Mouse (Mus musculus) hindbrain, embryonic 12.5 days (tissue): Measurements from ENCODE around the gene Hlcs. TPM values are rescaled to one million over a fixed set of nuclear protein-coding genes. Genes with fewer than 3 reads are reported as not detected.

Experiments
- ATAC-seq: fragments of 200-750 bp; cut with Nextera tagmentation; 2 replicates; pipeline ENCODE4 v1.8.0; 2017; ENCODE audit warnings: moderate TSS enrichment; ENCODE audit not compliant: low FRiP score
- H3K27ac ChIP-seq: fragments of 300-500 bp; sonication (generic); 2 replicates; pipeline ENCODE4 v1.5.1; 2016; ENCODE audit warnings: mild to moderate bottlenecking
- H3K27me3 ChIP-seq: fragments of 300-500 bp; sonication (generic); 2 replicates; pipeline ENCODE4 v1.6.1; 2016; ENCODE audit warnings: mild to moderate bottlenecking
- H3K36me3 ChIP-seq: fragments of 300-500 bp; sonication (generic); 2 replicates; pipeline ENCODE4 v1.6.1; 2016; ENCODE audit warnings: mild to moderate bottlenecking
- H3K4me1 ChIP-seq: fragments of 300-500 bp; sonication (generic); 2 replicates; pipeline ENCODE4 v1.6.1; 2016
- H3K4me2 ChIP-seq: fragments of 300-500 bp; sonication (generic); replicated peaks from 2 replicates; pipeline ENCODE4 v1.6.1; 2016; ENCODE audit warnings: mild to moderate bottlenecking
- H3K4me3 ChIP-seq: fragments of 300-500 bp; sonication (generic); 2 replicates; pipeline ENCODE4 v1.5.1; 2016; ENCODE audit warnings: mild to moderate bottlenecking
- H3K9ac ChIP-seq: fragments of 300-500 bp; sonication (generic); 2 replicates; pipeline ENCODE4 v1.6.1; 2016; ENCODE audit warnings: mild to moderate bottlenecking, moderate library complexity
- H3K9me3 ChIP-seq: fragments of 300-500 bp; sonication (generic); replicated peaks from 2 replicates; pipeline ENCODE4 v1.6.1; 2016; ENCODE audit warnings: mild to moderate bottlenecking
- WGBS: fragments of 180-500 bp; shearing (Covaris S2); methylation state at CpG from one replicate; pipeline ENCODE4 v1.1.7; 2016; 5-methylcytosine and 5-hydroxymethylcytosine counted together
- polyA plus RNA-seq: library from polyadenylated mRNA; unstranded; fragments of >200 nt; fragmentation: Nextera tagmentation; extraction: Ambion mirVana; gene quantifications from 2 replicates; pipeline ENCODE4 v1.2.1, GENCODE M21; 2016

Hlcs gene
- polyA plus RNA-seq, 1 experiment from 2014 or later = 10.0 TPM

DNA sequence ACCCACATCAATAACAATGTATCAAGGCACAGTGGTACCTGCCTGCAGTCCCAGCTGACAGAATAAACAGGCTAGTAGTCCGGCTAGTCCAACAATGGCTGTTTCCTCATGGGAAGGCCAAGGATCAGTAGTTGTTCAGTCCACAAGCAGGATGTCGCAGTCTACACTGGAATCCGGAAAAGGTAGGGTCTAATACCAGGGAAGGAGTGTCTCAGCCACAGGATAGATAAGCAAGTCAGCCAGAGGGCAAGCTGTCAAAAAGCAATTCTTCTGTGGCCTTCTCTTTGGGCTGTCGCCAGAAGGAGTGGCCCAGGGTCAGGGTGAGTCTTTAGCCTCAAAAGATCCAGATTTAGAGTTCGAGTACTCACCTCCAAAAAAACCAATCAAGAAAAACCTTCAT is 4.4 kb upstream of the Hlcs start:
- Histone ChIP-seq H3K36me3 (no peaks in the 10 kb centered on the region), H3K9me3 (no peaks in the 10 kb centered on the region), H3K4me2 (no peak overlapping the region), H3K9ac (no peak overlapping the region), H3K4me1 (peaks cover 5% of the 10 kb centered on the region), H3K27me3 (no peaks in the 10 kb centered on the region), H3K27ac (no peak overlapping the region), H3K4me3 (no peak overlapping the region)
- ATAC-seq = no peak
- 77% methylated on average over 5 of the region's 5 CpGs for WGBS

DNA sequence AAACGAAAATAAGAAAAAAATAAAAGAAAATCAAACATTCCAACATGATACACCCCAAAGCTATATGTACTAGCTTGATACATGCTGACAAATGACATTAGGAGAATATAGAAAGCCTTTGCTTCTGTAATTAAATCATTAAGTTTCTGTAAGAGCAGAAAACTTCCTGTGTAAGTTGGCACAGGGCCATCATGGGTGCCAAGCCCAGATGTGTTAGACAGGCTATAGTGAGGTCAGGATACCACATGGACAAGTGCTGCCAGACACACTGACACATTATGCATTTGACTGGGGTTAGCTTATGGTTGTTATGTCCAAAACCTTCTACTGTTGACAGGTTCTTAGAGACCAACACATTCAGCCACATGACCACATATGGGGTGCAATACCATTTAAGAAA is 1.8 kb upstream of the Hlcs start:
- no peak overlapping the region for H3K9ac ChIP-seq
- H3K27me3 ChIP-seq = no peaks in the 10 kb centered on the region
- WGBS = 50% methylated on average over 1 of the region's 1 CpGs
- H3K36me3 ChIP-seq = no peaks in the 10 kb centered on the region
- H3K4me2 ChIP-seq = no peak overlapping the region
- no peak overlapping the region for H3K4me3 ChIP-seq
- no peak overlapping the region for H3K27ac ChIP-seq
- peaks cover 15% of the 10 kb centered on the region for H3K4me1 ChIP-seq
- ATAC-seq = no peak
- no peaks in the 10 kb centered on the region for H3K9me3 ChIP-seq

DNA sequence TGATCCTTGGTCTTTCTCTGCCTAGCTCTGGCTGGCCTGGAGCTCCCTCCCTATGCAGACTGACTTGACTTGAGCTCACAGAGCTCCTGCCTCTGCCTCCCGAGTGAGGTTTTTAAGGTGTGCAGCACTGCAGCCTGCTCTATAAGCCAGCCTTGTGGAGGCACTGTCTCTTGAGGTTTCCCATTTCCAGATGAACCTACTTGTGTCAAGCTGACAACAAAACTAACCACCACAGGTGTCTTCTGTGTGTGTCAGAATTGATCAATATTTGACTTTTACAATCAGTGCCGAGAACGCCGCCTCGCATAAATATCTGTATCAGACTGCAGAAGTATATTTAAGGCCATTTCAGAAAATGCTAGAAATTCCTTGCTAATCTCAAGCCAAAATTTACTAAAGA is 1.3 kb upstream of the Hlcs start:
- H3K9ac ChIP-seq = no peak overlapping the region
- H3K9me3 ChIP-seq = no peaks in the 10 kb centered on the region
- peaks cover 15% of the 10 kb centered on the region for H3K4me1 ChIP-seq
- H3K4me2 ChIP-seq = no peak overlapping the region
- no peaks in the 10 kb centered on the region for H3K36me3 ChIP-seq
- no peak for ATAC-seq
- no peaks in the 10 kb centered on the region for H3K27me3 ChIP-seq
- no peak overlapping the region for H3K27ac ChIP-seq
- 92% methylated on average over 5 of the region's 5 CpGs for WGBS
- H3K4me3 ChIP-seq = no peak overlapping the region

DNA sequence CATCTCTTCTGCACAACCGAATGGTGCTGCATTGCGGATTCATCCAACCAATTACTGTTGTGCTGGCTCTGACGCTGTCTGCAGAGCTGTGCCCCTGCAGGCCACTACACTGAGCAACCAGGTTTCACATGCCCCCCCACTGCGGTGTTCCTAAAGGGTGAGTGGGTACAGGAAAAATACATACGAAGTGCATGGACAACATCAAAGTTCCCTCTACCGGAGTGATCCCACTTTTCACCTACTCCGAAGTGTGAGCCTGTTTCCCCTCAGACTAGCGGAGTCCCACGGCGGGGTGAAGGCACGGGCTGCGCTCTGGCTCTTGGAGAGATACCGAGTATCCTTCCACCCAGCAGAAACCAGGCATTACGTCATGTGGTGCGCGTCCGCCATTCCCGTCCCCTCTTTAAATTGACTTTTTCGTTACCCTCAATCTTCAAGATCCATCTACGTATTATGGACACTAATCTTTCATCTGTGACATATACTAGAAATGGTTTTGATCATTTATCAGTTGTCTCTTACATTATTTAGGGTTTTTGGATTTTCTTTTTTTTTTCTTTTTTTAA is 625 bp downstream of the Hlcs start:
- Histone ChIP-seq H3K36me3 (no peaks in the 10 kb centered on the region), H3K9ac (peak overlapping the region; percentile 82), H3K4me1 (peaks cover 20% of the 10 kb centered on the region), H3K4me2 (peak overlapping the region; percentile 72), H3K9me3 (no peaks in the 10 kb centered on the region), H3K27me3 (no peaks in the 10 kb centered on the region), H3K27ac (peak overlapping the region; percentile 100), H3K4me3 (peak overlapping the region; percentile 71)
- ATAC-seq = peak; percentile 90
- under 1% methylated on average over 20 of the region's 20 CpGs for WGBS

DNA sequence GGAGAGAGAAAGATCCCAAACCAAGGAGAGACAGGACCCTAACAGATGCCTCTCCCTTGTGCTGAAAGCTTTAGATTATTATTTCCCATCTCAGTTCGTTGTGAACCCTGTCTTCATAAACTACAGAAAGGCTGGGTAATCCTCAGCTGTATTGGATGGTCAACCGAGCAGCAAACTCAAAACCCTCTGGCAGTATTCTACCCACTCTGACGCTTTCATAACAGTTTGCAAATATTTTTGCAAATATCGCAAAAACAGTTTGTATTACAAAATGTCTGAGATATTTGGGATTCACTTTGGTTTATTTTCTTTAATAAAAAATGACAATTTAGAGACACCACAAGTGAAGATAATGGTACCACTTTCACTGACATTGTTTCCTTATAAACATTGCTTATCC is 1.4 kb downstream of the Hlcs start:
- ATAC-seq = no peak
- peak overlapping the region; percentile 71; the same call in 1 of the 2 replicates for H3K4me3 ChIP-seq
- H3K4me2 ChIP-seq = peak overlapping the region; percentile 72
- H3K9me3 ChIP-seq = no peaks in the 10 kb centered on the region
- H3K27ac ChIP-seq = peak overlapping the region; percentile 100
- peak overlapping the region; percentile 82; the same call in 1 of the 2 replicates for H3K9ac ChIP-seq
- H3K27me3 ChIP-seq = no peaks in the 10 kb centered on the region
- 80% methylated on average over 4 of the region's 4 CpGs for WGBS
- no peaks in the 10 kb centered on the region for H3K36me3 ChIP-seq
- peaks cover 20% of the 10 kb centered on the region for H3K4me1 ChIP-seq

DNA sequence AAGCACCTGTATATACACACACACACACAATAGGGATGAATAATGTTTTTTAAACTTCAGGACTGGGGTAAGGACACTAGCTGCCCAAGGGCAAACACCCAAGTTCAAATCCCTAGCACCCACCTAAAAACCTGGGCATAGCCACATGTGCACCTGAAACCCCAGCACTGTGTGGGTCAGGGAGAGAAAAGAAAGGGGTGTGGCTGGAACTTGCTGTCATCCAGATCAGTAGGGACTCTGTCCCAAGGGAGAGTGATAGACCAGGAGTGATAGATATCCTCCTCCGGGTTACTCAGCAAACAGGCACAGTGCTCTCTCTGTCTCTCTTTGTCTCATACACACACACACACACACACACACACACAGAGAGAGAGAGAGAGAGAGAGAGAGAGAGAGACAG is 2.0 kb downstream of the Hlcs start:
- peak overlapping the region; percentile 38; the same call in 1 of the 2 replicates for H3K9ac ChIP-seq
- H3K4me3 ChIP-seq = no peak overlapping the region
- H3K4me1 ChIP-seq = peaks cover 20% of the 10 kb centered on the region
- no peaks in the 10 kb centered on the region; the same call in 1 of the 2 replicates for H3K36me3 ChIP-seq
- H3K27ac ChIP-seq = no peak overlapping the region
- no peaks in the 10 kb centered on the region for H3K27me3 ChIP-seq
- H3K4me2 ChIP-seq = peak overlapping the region; percentile 72
- ATAC-seq = no peak
- no peaks in the 10 kb centered on the region for H3K9me3 ChIP-seq
- 20% methylated on average over 1 of the region's 1 CpGs for WGBS

DNA sequence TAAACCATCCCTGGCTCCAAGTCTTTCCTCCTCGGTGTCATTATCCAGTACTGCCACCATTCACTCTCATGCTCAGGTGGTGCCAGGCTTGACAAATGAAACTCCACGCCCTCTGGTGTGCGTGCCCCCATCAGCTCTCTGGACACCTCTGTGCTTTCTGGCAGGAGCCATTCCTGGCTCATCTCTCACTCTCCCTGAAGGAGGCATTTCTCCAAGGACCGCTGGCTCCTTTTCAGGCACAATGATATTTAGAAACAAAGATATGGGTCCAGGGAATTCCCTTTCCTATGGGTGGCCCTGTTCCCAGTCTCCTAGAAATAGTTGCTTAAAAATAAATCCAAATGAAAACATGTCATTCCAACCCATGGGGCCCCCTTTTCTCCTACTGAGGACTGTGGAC is 4.3 kb downstream of the Hlcs start:
- H3K9me3 ChIP-seq = 0 out of 2 replicates have a peak, but pooled peaks cover 8% of the 10 kb centered on the region
- no peak overlapping the region; the same call in 1 of the 2 replicates for H3K27ac ChIP-seq
- H3K4me2 ChIP-seq = no peak overlapping the region
- WGBS = 92% methylated on average over 4 of the region's 4 CpGs
- no peak overlapping the region for H3K9ac ChIP-seq
- no peaks in the 10 kb centered on the region; the same call in 1 of the 2 replicates for H3K36me3 ChIP-seq
- no peak for ATAC-seq
- peaks cover 20% of the 10 kb centered on the region for H3K4me1 ChIP-seq
- no peak overlapping the region for H3K4me3 ChIP-seq
- H3K27me3 ChIP-seq = peaks cover 2% of the 10 kb centered on the region; the same call in 1 of the 2 replicates

DNA sequence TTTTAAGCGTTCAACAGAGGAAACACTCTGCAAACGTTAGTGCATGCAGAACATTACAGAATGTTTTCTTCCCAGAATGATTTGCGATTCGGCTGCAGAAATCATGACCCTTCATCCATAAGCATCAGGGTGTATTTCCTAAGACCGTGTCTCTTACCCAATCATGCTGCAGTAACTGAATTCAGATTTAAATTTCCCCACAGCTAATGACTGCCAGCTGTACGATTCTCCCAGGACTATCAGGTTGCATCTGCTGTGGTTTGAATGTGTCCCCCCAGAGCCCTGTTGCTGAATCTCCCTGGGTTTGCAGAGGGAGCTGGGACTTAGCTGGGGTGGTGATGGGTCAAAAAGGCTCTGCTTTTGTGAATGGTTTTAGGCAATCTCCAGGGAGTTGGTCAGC is 5.4 kb downstream of the Hlcs start:
- no peak overlapping the region for H3K4me2 ChIP-seq
- H3K9me3 ChIP-seq = 0 out of 2 replicates have a peak, but pooled peaks cover 8% of the 10 kb centered on the region
- no peaks in the 10 kb centered on the region; the same call in 1 of the 2 replicates for H3K36me3 ChIP-seq
- H3K27me3 ChIP-seq = peaks cover 9% of the 10 kb centered on the region
- WGBS = 39% methylated on average over 6 of the region's 6 CpGs
- no peak overlapping the region for H3K27ac ChIP-seq
- no peak for ATAC-seq
- no peak overlapping the region for H3K9ac ChIP-seq
- H3K4me1 ChIP-seq = peaks cover 18% of the 10 kb centered on the region
- no peak overlapping the region for H3K4me3 ChIP-seq

DNA sequence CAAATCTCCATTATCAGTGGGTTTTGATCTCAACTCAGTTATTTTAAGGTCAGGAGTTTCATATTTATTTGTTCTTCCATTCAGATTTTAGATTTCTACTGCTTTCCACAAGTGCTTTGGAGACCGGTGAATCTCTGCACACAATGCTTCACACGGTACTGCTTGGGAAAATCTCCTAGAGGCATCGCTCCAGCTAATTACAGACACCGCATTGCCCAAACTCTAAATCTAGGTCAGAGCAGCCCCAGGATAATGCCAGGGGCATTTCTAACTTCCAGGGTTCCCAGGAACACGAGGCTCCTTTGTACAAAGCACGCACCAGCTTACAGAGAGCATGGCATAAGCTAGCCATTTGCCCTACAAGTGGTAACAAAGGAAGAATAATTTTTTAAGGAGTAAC is 5.8 kb downstream of the Hlcs start:
- Histone ChIP-seq H3K9ac (no peak overlapping the region), H3K4me3 (no peak overlapping the region), H3K9me3 (0 out of 2 replicates have a peak, but pooled peaks cover 8% of the 10 kb centered on the region), H3K27ac (no peak overlapping the region), H3K36me3 (no peaks in the 10 kb centered on the region; the same call in 1 of the 2 replicates), H3K27me3 (peaks cover 12% of the 10 kb centered on the region), H3K4me1 (peaks cover 22% of the 10 kb centered on the region), H3K4me2 (no peak overlapping the region)
- no peak for ATAC-seq
- WGBS = 66% methylated on average over 6 of the region's 6 CpGs

DNA sequence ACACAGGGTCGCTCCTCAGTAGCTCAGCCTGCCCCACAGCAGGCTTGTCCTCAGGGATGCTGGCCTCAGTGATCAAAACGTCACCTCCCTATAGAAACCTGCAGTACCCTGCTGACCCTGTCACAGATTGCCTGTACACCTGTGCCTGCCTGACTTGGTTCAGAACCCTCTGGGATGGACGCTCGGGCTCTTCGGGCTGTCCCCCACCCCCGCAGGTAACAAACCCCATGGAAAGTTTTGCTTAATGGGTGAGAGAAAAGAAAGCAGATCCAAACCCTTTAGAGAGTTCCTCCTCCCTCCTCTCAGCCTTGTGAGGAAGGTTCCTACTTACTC is 10.2 kb downstream of the Hlcs start:
- peak overlapping the region; percentile 49 for H3K4me2 ChIP-seq
- 0 out of 2 replicates have a peak overlapping the region, but pooled peaks have one; percentile 18 for H3K27ac ChIP-seq
- no peaks in the 10 kb centered on the region; the same call in 1 of the 2 replicates for H3K36me3 ChIP-seq
- ATAC-seq = no peak; the same call in 1 of the 2 replicates
- H3K9ac ChIP-seq = peak overlapping the region; percentile 37
- H3K4me3 ChIP-seq = 0 out of 2 replicates have a peak overlapping the region, but pooled peaks have one; percentile 11
- H3K9me3 ChIP-seq = 0 out of 2 replicates have a peak, but pooled peaks cover 8% of the 10 kb centered on the region
- H3K4me1 ChIP-seq = peaks cover 17% of the 10 kb centered on the region
- H3K27me3 ChIP-seq = peaks cover 14% of the 10 kb centered on the region
- 23% methylated on average over 6 of the region's 6 CpGs for WGBS

DNA sequence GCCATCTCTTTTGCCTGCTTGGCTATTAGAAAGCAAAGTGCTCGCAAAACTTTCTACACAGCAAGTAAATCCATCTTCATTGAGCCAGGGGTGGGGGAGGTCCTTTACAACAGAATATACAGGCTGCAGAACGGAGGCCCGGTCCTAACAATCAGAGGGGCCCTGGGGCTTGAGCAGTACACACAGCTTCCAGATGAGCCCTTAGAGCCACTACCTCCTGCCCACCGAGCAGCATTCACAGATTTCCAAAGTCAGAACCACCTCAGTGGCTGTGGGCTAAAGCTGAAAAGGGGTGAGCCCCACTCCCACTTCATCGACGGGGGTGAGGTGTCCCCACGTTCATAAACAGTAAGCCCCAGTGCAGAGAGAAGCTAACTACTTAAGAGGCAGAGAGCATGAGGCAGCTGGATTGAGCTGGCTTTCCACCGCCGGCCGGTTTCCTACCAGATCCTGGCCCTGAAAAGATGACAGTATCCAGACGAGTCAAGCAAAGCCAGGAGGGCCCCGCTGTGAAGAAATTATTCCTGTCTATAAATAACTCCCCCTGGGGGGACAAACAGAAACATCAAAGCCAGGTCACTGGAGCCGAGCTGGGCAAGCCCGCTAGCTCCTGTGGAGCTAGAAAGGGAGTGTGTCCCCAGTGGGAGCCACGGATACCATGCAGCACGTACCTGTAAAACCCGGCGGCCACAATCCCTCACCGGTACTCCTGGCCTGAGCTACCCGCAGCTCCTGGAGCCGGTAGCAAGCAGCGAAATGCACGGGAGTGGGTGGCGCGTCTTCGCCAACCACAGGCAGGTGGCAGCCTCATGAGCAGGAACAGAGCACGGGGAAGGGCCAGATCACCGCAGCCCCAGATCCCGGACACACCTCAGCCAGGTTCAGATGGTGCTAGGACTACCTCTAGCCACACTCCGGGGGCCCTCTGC is 10.8 kb downstream of the Hlcs start:
- peak overlapping the region; percentile 49 for H3K4me2 ChIP-seq
- peak; percentile 74 for ATAC-seq
- H3K4me1 ChIP-seq = peaks cover 14% of the 10 kb centered on the region
- peak overlapping the region; percentile 37 for H3K9ac ChIP-seq
- H3K9me3 ChIP-seq = 0 out of 2 replicates have a peak, but pooled peaks cover 12% of the 10 kb centered on the region
- peak overlapping the region; percentile 11; the same call in 1 of the 2 replicates for H3K4me3 ChIP-seq
- WGBS = 10% methylated on average over 30 of the region's 30 CpGs
- H3K27ac ChIP-seq = peak overlapping the region; percentile 18; the same call in 1 of the 2 replicates
- no peaks in the 10 kb centered on the region; the same call in 1 of the 2 replicates for H3K36me3 ChIP-seq
- H3K27me3 ChIP-seq = peaks cover 14% of the 10 kb centered on the region

DNA sequence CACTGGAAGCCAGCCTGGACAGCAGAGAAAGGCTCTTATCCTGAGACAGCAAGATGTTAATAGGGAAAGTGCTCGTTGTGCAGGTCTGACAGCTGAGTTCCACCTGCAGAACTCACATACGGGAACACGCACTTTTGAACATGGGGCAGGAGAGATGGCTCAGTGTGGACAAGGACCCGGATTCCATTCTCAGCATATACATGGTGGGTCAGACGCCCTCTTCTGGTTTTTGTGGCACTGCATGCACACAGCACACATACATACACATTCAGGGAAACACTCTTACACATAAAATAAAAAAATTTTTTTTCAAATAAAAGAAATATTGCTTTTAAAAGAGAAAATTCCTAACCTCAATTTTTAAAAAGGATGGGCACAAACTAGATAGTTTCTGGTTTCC is 11.7 kb downstream of the Hlcs start:
- H3K4me2 ChIP-seq = no peak overlapping the region

More for the DNA sequence above, 11.7 kb downstream of the Hlcs start:
- H3K9me3 ChIP-seq = 0 out of 2 replicates have a peak, but pooled peaks cover 12% of the 10 kb centered on the region
- peaks cover 14% of the 10 kb centered on the region for H3K4me1 ChIP-seq
- 82% methylated on average over 5 of the region's 5 CpGs for WGBS
- H3K4me3 ChIP-seq = no peak overlapping the region
- ATAC-seq = no peak
- H3K9ac ChIP-seq = no peak overlapping the region
- H3K27me3 ChIP-seq = peaks cover 14% of the 10 kb centered on the region
- no peak overlapping the region for H3K27ac ChIP-seq
- H3K36me3 ChIP-seq = no peaks in the 10 kb centered on the region; the same call in 1 of the 2 replicates
